Mouse (Mus musculus) right cerebral cortex, postnatal 25 days (tissue): Measurements from ENCODE around the gene Ankdd1a.

Experiments used
- DNase-seq: peaks from one replicate; pipeline ENCODE4 v3.0.0; 2022

Ankdd1a gene

GRCm38 (mm10) chr9:65541126-65542068 is 21.4 kb upstream of the Ankdd1a start:
- peak; percentile 13 for DNase-seq

- DNase-seq, result no peak
These were observed 19.7 kb upstream of the Ankdd1a start for GRCm38 (mm10) chr9:65539697-65540096.

GRCm38 (mm10) chr9:65537901-65538630 is 18.1 kb upstream of the Ankdd1a start:
- DNase-seq, result no peak

GRCm38 (mm10) chr9:65536491-65536890 is 16.5 kb upstream of the Ankdd1a start:
- no peak for DNase-seq

DNA sequence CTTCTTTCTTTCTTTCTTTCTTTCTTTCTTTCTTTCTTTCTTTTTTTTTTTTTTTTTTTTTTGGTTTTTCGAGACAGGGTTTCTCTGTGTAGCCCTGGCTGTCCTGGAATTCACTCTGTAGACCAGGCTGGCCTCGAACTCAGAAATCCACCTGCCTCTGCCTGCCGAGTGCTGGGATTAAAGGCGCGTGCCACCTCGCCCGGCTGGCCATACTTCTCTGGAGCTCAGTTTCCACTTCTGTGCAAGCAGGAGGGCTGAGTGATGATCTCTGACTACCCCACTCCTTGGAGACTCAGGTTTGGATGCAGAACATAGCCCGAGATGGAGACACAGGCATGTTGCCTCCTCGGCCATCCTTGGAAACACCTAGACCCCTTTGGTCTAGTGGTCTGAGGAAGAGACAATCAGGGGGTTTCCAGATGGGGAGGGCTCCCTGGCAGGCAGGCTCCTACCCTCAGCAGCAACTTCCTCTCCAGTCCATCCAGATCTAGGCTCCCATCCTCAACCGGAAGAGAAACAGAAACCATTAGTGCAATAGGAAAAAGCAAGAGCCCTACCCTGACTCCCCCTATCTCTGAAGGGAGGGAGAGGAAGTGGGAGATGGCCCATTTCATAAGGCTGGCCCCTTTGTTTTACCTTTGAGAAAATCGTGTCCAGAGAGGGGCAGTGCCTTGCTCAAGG is 15.9 kb upstream of the Ankdd1a start:
- no peak for DNase-seq

GRCm38 (mm10) chr9:65535191-65535722 is 15.3 kb upstream of the Ankdd1a start:
- no peak for DNase-seq

GRCm38 (mm10) chr9:65534111-65534510 is 14.1 kb upstream of the Ankdd1a start:
- no peak for DNase-seq

GRCm38 (mm10) chr9:65532986-65533385 is 13.0 kb upstream of the Ankdd1a start:
- no peak for DNase-seq

DNA sequence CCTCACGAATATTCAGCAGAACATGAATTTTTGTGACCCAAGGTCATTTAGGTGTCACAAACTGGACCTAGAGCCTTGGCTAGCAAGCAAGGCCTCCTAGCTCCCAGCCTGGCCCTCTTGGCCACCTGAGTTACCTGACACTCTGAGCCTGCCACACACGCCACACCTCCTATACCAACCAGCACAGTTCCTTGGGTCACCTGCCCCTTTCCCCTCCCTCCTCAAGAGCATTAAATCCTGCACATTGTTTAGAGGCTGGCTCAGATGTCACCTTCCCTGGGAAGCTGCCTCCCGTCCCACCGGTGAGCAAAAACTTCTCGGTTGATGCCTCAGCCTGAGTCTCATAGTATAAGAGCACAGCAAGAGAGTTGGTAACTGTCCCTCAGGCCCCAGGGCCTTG is 11.3 kb upstream of the Ankdd1a start:
- DNase-seq, result no peak

DNA sequence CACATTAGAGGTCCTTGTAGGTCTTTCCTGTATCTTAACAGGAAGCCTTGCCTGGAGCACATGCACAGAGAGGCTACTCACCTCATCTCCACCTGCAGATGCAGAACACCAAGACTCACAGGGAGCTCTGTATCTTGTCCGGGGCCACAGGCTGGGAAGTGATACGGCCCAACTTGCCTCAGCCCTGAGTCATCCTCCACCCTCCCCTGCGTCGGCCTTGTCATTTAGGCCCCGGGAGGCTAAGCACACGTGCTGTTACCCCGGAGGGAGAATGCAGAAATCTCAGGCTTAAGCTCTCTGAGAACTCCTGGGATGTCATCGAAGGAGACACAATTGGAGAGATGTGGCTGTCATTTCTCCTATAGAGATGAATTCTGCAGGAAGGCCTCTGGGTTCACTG is 9.7 kb upstream of the Ankdd1a start:
- DNase-seq, result no peak

DNA sequence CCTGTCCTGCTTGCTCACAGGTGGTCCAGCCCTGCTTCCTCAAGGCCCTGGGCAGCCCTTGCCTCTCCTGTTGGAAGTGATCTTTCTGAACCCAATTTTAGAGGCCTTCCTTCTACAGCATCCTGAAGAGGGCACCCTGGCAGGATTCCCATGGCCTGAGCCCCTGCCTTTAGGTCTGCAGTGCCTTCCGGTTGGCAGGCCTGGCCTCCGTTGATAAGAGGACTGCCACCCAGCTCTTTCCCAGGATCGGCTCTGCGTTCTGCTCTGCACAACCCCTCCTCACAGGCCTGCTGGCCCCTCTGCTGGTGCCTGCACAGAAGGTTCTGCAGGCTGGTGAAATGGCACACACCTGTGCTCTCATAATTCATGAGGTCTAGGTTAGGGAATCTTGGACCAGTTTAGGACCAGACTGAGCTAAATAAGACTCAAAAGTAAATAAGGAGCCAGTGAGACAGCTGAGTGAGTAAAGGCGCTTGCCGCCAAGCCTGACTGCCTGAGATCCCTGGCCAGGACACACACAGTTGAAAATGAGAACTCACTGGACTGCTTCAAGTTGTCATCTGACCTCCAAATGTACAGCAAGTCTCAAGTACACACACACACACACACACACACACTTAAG is 8.5 kb upstream of the Ankdd1a start:
- DNase-seq, result no peak

- DNase-seq, result no peak
These were observed 5.6 kb upstream of the Ankdd1a start for GRCm38 (mm10) chr9:65525445-65526195.

DNA sequence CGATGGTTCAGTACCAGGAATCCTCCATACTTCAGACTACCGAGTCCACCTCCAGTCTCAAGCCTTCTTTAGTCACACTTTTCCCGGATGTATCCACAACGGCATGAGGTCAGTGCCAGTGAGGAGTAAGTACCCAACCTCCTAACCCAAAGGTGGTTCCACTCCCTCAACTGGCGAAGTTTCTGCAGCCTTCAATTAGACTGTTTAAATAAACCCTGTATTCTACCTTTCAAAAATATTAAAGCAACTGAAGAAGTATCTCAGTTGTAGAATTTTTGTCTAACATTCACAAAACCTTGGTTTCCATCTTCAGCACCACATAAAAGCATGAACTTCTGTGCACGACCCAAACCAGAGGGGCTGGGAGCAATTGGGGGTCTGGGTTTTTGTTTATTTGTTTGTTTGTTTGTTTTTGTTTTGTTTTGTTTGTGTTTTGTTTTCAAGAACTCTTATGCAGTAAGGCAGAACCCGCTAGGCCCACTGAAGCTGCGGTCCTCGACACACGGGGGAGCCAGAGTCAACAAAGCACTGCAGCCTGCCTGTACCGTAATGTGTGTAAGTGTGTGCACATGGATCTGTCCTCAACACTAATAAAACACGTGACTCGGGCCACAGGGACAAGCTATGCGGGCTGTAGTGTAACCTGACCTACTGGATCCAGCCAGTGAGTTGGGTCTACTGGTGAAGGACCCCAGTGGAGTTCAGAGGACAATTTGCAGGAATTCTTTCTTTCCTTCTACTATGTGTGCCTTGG is 3.8 kb upstream of the Ankdd1a start:
- DNase-seq, result peak; percentile 68

- DNase-seq, result no peak
These were observed 498 bp upstream of the Ankdd1a start for GRCm38 (mm10) chr9:65520505-65520876.

DNA sequence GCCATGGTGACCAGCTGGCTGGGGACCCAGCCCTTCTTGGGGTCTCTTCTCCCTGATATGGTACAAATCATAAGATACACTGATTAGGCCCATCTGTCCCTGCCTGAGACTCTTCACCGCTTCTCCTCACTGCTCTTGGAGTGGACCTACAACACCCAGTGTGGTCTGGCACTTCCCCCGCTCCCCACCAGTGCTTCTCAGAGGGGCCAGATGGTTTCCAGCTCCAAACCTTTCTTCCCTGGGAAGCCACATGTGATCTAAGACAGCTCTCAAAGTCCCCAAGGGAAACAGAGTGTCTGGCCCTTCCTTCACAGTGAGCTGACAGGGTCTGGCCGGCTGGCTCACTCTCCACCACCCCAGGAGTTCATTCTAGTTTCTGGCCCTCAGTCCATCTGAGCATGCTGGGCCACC is 5.1 kb downstream of the Ankdd1a start:
- no peak for DNase-seq

DNA sequence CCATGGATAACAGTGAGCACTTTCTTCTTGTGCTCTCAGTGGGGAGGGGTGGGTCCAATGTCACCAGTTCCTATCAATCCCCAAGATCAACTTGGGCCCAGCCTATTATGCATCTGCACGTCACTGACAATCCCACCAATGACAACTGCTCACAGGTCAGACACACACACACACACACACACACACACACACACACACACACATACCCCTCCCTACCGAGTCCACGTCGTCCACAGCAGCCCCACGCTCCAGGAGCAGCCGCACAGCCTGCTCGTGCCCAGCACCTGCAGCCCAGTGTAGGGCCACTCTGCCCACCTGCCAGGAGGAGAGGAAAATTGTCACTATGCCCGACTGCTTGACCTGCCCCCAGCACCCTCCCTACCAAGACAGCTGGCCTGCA is 5.6 kb downstream of the Ankdd1a start:
- DNase-seq, result no peak

GRCm38 (mm10) chr9:65512520-65512919 is 7.5 kb downstream of the Ankdd1a start:
- DNase-seq, result no peak

GRCm38 (mm10) chr9:65508449-65508848 is 11.5 kb downstream of the Ankdd1a start:
- DNase-seq, result no peak

DNA sequence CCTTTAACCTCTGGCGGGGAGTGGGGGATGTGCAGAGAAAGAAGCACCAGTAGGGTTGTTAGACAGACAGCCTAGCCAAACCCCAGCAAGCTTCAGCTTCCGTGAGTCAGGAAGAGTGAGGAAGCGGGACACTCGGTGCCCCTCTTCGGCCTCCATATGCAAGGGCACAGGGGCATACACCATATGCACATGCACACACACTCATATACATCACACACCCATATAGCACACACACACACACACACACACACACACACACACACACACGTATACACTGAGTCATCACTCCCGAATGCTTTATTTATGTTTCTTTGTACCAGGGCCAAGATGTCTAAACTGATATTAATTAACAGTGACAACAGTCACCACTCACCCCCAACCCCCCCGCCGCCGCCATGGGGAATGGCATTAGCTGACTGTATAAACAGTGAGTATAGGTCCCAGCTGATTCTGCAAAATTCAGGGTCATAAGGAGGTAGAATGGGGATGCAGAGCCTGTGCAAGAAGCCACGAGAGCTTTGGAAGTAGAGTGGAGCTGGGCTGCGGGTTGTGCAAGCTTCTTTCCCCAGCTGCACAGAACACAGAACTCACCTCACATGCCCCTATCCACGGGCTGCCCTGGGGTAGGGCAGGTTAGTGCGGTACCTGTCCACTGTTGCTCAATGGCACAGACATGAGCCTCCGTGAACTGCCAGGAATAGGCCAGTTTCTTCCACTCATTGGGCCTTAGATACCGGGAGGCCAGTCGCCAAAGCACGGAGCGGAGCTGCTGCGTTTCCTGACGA is 17.1 kb downstream of the Ankdd1a start:
- DNase-seq, result no peak

DNA sequence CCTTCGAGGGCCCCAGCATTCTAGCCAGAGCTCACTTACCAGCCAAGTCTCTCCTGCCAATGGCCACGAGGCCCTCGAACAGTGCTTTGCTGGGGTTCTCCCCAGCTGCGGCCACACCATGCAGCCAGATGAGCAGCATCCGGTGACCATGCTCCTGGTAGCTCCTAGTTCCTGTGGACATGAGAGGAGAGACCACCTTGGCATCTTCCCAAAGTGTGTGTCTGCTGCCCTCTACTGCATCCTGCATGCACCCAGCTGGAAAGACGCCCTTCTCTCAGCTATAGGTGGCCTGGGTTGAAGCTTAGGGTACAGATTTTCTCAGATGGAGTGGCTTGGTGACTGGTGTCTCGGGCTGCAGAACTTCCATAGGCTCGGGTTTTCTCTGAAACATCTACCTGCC is 17.8 kb downstream of the Ankdd1a start:
- no peak for DNase-seq
